Mouse (Mus musculus) heart, embryonic 15.5 days (tissue): ENCODE results near the gene Cnot10. TPM values are rescaled to one million over a fixed set of nuclear protein-coding genes. Genes with fewer than 3 reads are reported as not detected.
A peak's percentile ranks its signal among the peaks of the same experiment; 100 is the strongest.

Experiments used
- ATAC-seq: fragments of 200-750 bp; cut with Nextera tagmentation; replicated peaks from 2 replicates; pipeline ENCODE4 v1.8.0; 2017; ENCODE audit warnings: low read depth, moderate TSS enrichment; ENCODE audit not compliant: insufficient number of reproducible peaks, insufficient read depth, low FRiP score
- H3K27ac ChIP-seq: fragments of 300-500 bp; sonication (generic); 2 replicates; pipeline ENCODE4 v1.5.1; 2015; ENCODE audit warnings: mild to moderate bottlenecking, inconsistent platforms
- H3K27me3 ChIP-seq: fragments of 300-500 bp; sonication (generic); 2 replicates; pipeline ENCODE4 v1.6.1; 2015; ENCODE audit warnings: inconsistent platforms
- H3K36me3 ChIP-seq: fragments of 300-500 bp; sonication (generic); 2 replicates; pipeline ENCODE4 v1.6.1; 2015; ENCODE audit warnings: mild to moderate bottlenecking, inconsistent platforms
- H3K4me1 ChIP-seq: fragments of 300-500 bp; sonication (generic); replicated peaks from 2 replicates; pipeline ENCODE4 v1.6.1; 2015; ENCODE audit warnings: inconsistent platforms
- H3K4me2 ChIP-seq: fragments of 300-500 bp; sonication (generic); 2 replicates; pipeline ENCODE4 v1.6.1; 2015; ENCODE audit warnings: inconsistent platforms, mild to moderate bottlenecking, moderate library complexity
- H3K4me3 ChIP-seq: fragments of 300-500 bp; sonication (generic); 2 replicates; pipeline ENCODE4 v1.5.1; 2015; ENCODE audit warnings: mild to moderate bottlenecking, inconsistent platforms
- H3K9ac ChIP-seq: fragments of 300-500 bp; sonication (generic); 2 replicates; pipeline ENCODE4 v1.6.1; 2015; ENCODE audit warnings: mild to moderate bottlenecking, inconsistent platforms
- H3K9me3 ChIP-seq: fragments of 300-500 bp; sonication (generic); replicated peaks from 2 replicates; pipeline ENCODE4 v1.6.1; 2016; ENCODE audit warnings: inconsistent platforms
- WGBS: fragments of 180-500 bp; shearing (Covaris S2); methylation state at CpG from one replicate; pipeline ENCODE4 v1.1.7; 2015; ENCODE audit warnings: mixed read lengths; 5-methylcytosine and 5-hydroxymethylcytosine counted together
- polyA plus RNA-seq: library from polyadenylated mRNA; unstranded; fragments of >200 nt; fragmentation: Nextera tagmentation; extraction: Ambion mirVana; gene quantifications from 2 replicates; pipeline ENCODE4 v1.2.1, GENCODE M21; 2015

The Cnot10 gene
- polyA plus RNA-seq, 1 experiment from 2014 or later = 31.0 TPM

DNA sequence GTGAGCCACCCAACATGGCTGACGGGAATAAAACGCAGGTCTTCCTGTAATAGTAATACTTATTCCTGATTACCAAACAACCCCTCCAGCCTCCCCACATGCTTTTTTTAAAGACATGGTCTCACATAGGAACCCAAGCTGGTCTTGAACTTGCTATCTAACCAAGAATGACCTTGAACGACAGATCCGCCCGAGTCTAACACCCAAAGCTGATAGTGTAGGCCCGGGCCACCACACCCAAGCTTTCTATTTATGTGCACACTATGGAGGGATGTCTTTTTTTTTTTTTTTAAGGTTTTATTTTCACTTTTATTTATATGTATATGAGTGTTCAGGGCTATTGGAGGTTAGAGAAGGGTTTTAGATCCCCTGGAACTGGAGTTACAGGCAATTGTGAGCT is 15.8 kb downstream of the Cnot10 start:
- 88% methylated on average over 6 of the region's 6 CpGs for WGBS
- Histone ChIP-seq H3K4me1 (no peaks in the 10 kb centered on the region), H3K36me3 (peaks cover 66% of the 10 kb centered on the region), H3K27ac (no peak overlapping the region), H3K9ac (no peak overlapping the region), H3K27me3 (no peaks in the 10 kb centered on the region), H3K9me3 (no peaks in the 10 kb centered on the region), H3K4me2 (no peak overlapping the region), H3K4me3 (no peak overlapping the region)
- no peak for ATAC-seq

DNA sequence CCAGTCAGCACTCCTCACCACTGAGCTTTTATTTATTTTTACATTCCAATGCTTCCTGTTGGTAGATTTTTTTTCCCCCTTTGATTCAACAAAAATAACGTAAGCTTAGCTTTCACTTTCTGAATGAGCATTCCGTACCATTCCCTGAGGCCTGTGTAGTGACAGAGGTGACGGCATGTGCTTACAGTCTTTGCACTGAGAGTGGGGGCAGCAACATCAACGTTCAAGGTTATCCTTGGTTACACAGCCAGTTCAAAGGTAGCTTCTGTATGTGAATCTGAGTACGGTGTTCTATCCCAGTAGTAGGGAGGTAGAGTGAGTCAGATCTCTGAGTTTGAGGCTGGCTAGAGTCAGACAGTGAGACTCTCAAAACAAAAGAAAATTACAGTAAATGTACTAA is 18.8 kb downstream of the Cnot10 start:
- peaks cover 57% of the 10 kb centered on the region for H3K36me3 ChIP-seq
- H3K27me3 ChIP-seq = no peaks in the 10 kb centered on the region
- H3K4me1 ChIP-seq = no peaks in the 10 kb centered on the region
- no peaks in the 10 kb centered on the region for H3K9me3 ChIP-seq
- no peak overlapping the region for H3K9ac ChIP-seq
- H3K4me3 ChIP-seq = no peak overlapping the region
- H3K4me2 ChIP-seq = no peak overlapping the region
- no peak for ATAC-seq
- 87% methylated on average over 5 of the region's 5 CpGs for WGBS
- H3K27ac ChIP-seq = no peak overlapping the region

DNA sequence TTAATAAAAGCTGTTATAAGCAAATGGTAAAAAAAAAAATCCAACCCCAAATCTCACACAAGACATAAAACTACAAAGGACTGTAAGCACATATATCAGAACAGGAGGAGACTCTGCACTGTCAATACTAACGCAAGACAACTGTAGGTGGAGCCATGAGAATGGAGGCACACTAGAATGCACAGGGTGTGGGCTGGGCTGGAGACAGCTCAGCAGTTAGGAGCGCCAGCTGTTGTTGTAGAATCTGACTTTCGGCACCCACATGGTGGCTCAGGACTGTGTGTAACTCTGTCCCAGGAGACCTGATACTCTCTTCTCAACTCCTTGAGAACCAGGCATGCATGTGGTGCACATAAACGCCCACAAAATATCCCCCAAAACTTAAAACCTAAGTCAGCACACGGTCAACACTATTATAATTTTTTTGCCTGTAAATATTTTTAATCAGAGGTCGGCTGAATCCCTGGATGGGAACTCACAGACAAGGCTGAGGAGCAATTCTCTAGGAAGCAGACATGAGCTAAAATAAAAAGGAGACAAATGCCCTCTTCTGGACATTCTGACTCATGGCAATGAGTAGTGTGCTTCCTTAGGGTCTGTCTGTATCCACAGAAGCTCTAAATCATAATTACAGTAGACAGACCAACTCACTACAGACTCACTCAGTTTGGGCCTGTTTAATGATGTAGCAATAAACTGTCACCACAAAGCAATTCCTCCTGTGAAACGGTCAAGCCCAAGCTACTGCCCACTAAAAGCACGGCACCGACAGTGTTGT is 25.6 kb downstream of the Cnot10 start:
- Histone ChIP-seq H3K4me1 (no peaks in the 10 kb centered on the region), H3K27ac (no peak overlapping the region), H3K4me3 (no peak overlapping the region), H3K36me3 (peaks cover 56% of the 10 kb centered on the region), H3K9ac (no peak overlapping the region), H3K4me2 (no peak overlapping the region), H3K27me3 (no peaks in the 10 kb centered on the region), H3K9me3 (no peaks in the 10 kb centered on the region)
- WGBS = 83% methylated on average over 9 of the region's 9 CpGs
- ATAC-seq = no peak

DNA sequence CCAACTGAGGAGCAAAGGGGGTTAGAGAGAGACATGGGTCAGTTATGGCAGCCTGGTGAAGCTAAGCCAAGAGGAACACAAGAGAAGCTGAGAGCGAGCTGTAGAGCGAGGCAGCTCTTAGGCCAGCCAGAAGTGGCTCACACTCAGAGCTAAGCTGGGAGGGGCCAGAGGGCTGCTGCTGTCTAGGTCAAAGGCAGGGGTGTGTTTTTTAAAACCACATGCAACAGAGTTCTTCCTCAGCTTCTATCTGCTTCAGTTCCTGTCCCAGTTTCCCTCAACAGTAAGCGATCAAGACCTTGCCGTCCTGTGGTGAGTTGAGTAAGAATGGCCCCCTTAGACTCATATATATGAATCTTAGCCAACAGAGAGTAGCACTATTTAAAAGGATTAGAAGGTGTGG is 27.0 kb downstream of the Cnot10 start:
- no peak overlapping the region for H3K27ac ChIP-seq
- whole genome bisulfite sequencing = 92% methylated on average over 4 of the region's 4 CpGs
- H3K4me2 ChIP-seq = no peak overlapping the region
- ATAC-seq = no peak
- no peaks in the 10 kb centered on the region for H3K4me1 ChIP-seq
- no peaks in the 10 kb centered on the region for H3K27me3 ChIP-seq
- peaks cover 63% of the 10 kb centered on the region for H3K36me3 ChIP-seq
- H3K9me3 ChIP-seq = no peaks in the 10 kb centered on the region
- no peak overlapping the region for H3K9ac ChIP-seq
- H3K4me3 ChIP-seq = no peak overlapping the region

DNA sequence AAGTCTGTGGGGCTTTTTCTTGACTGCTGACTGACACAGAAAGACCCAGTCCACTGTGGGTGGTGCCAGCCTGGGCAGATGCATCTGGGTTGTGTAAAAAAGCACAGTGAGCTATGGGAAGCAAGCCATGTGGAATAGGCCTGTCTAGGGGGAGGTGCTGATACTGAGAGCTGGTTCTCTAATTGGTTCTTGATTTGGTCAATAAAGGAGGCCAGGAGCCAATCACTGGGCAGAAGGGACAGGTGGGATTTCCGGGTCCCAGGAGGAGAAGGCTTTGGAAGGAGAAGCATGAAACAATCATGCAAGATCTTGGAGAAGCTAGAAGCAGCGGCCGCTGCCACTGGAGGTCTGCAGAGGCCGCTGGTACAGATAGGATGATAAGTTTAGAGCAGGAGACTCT is 27.4 kb downstream of the Cnot10 start:
- no peaks in the 10 kb centered on the region for H3K9me3 ChIP-seq
- 81% methylated on average over 4 of the region's 4 CpGs for WGBS
- ATAC-seq = no peak
- H3K4me3 ChIP-seq = no peak overlapping the region
- H3K27ac ChIP-seq = no peak overlapping the region
- no peak overlapping the region for H3K4me2 ChIP-seq
- no peaks in the 10 kb centered on the region for H3K4me1 ChIP-seq
- no peaks in the 10 kb centered on the region for H3K27me3 ChIP-seq
- H3K36me3 ChIP-seq = peaks cover 63% of the 10 kb centered on the region
- no peak overlapping the region for H3K9ac ChIP-seq

DNA sequence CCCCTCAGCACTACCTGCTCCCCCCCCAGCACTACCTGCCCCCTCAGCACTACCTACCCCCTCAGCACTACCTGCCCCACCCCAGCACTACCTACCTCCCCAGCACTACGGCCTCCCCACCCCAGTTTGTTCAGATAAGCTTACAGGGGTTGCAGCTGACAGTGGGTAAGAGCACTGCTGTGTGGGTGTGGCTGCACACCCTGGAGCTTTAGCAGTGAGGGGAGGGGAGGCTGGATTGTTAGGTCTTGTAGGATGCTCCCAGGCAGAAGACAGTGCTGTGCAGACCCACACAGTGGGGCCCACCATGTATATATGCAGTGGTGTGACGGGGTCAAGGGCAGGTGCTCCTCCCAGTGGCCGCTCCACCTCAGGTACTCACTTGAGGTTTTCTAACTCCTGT is 29.7 kb downstream of the Cnot10 start:
- no peak for ATAC-seq
- WGBS = 93% methylated on average over 3 of the region's 3 CpGs

DNA sequence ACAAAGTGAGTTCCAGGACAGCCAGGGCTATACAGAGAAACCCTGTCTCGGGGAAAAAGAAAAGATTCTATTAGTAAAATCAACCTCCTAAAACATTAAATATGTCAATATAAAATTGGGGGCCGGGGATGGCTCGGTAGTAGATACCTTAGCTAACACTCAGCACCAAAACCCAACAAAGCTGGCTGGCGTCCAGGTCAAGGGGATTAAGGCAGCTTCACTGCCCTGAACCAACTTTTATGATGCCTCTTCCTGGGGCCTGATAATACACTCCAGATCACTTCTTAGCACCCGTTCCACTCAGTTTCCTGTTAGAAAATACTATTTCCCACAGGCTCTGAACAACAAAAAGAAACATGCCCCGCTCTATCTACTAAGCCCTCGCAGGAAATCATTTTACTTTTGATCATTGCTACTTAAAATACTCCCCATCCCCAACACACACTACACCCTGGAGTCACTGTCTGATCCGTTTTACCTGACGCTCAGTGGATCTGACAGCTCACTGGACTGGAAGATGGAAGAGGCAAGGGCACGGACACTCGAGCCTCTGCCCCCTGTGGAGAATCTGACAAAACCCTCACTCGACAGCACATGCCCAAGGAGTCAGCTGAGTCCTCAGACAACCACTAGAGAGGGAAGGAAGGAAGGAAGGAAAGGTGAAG is 36.0 kb downstream of the Cnot10 start:
- no peak for ATAC-seq
- no peaks in the 10 kb centered on the region for H3K4me1 ChIP-seq
- no peaks in the 10 kb centered on the region for H3K27me3 ChIP-seq
- 56% methylated on average over 12 of the region's 12 CpGs for WGBS
- H3K9me3 ChIP-seq = no peaks in the 10 kb centered on the region
- no peak overlapping the region for H3K4me2 ChIP-seq
- no peak overlapping the region for H3K4me3 ChIP-seq
- no peak overlapping the region for H3K27ac ChIP-seq
- H3K9ac ChIP-seq = no peak overlapping the region
- H3K36me3 ChIP-seq = peaks cover 31% of the 10 kb centered on the region

More for the DNA sequence above, 29.7 kb downstream of the Cnot10 start:
- Histone ChIP-seq H3K36me3 (peaks cover 55% of the 10 kb centered on the region), H3K4me3 (no peak overlapping the region), H3K4me1 (no peaks in the 10 kb centered on the region), H3K27ac (no peak overlapping the region), H3K9ac (no peak overlapping the region), H3K27me3 (no peaks in the 10 kb centered on the region), H3K9me3 (no peaks in the 10 kb centered on the region), H3K4me2 (no peak overlapping the region)

DNA sequence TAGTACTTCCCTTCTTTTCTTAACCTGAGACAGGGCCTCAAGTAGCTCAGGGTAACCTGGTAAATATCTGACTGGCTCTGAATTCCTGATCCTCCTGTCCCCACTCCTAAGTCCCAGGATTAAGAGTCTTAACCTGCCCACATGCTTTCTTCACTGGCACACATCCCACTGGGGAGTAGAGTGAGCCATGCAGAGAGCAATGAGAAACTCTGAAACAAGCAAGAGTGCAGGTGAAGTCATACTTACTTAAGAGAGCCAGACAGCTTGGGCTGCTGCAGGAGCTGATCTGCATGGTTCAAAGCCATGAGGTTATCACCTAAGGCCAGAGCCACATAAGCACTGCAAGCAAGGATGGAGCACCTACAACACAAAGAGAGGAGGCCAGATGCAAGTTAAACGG is 38.9 kb downstream of the Cnot10 start:
- Histone ChIP-seq H3K27ac (no peak overlapping the region), H3K4me2 (no peak overlapping the region), H3K9ac (no peak overlapping the region), H3K4me1 (no peaks in the 10 kb centered on the region), H3K27me3 (no peaks in the 10 kb centered on the region), H3K4me3 (no peak overlapping the region), H3K9me3 (no peaks in the 10 kb centered on the region), H3K36me3 (peaks cover 40% of the 10 kb centered on the region)
- ATAC-seq = no peak
- 79% methylated on average over 1 of the region's 1 CpGs for WGBS

DNA sequence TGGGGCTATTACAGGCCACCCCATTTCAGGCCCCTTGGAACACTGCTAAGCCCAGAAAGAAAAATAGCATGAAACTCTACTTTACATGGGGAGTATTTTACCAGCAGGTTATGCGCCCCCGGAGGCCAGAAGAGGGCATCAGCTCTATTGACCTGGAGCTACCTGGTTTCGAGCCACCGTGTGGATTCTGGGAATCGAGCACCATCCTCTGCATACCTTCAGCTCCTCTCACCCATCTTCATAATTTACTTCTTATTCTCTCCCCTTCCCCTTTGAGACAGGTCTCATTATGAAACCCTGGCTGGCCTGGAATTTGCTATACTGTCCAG is 55.0 kb downstream of the Cnot10 start:
- peaks cover 25% of the 10 kb centered on the region for H3K36me3 ChIP-seq
- H3K4me3 ChIP-seq = no peak overlapping the region
- 48% methylated on average over 5 of the region's 5 CpGs for WGBS
- no peak overlapping the region for H3K9ac ChIP-seq
- H3K27ac ChIP-seq = no peak overlapping the region
- no peak for ATAC-seq
- H3K4me2 ChIP-seq = no peak overlapping the region
- H3K27me3 ChIP-seq = no peaks in the 10 kb centered on the region
- H3K9me3 ChIP-seq = no peaks in the 10 kb centered on the region
- peaks cover 13% of the 10 kb centered on the region for H3K4me1 ChIP-seq

DNA sequence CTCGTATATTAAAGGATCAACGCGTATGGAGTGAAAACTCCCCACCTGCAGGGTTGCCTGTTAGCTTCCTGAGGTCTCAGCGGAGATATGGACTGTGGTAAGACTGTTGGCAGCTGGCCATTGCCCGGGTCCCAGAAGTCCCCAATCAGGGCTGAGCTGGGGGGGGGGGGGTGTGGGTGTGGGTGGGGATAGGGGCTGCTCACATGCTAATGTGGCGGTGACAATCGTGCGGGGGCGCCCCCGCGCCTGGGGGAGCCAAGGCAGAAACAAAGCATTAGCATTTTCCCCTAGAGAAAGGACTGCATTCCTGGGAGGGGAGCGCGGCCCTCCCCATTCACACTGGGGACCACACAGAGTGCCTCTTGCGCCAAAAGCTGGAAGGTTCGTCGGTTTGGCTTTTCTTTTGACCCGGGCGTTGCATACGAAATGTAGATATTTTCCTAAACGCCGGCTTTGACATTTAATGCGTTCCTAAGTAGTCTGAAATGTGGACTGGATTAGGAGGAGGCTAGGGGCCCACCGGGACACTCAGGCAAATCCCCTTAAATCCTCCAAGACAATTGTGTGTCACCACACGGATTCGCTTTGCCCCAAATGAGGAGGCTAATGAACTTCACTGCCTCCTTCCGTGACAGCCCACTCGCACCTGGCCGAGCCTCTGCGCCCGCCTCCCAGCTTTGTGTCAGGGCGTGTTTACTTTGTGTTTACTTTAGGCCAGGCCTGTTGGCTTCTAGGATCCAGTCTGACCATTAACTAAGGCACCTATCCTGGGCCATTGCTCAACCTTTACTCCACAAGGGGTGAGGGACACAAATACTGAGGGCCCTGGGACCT is 55.6 kb downstream of the Cnot10 start:
- H3K27ac ChIP-seq = peak overlapping the region; percentile 48
- peak overlapping the region; percentile 42 for H3K9ac ChIP-seq
- peak overlapping the region; percentile 47 for H3K4me3 ChIP-seq
- peak overlapping the region; percentile 73 for H3K4me2 ChIP-seq
- peak; percentile 54; the same call in 1 of the 2 replicates for ATAC-seq
- H3K9me3 ChIP-seq = no peaks in the 10 kb centered on the region
- no peaks in the 10 kb centered on the region for H3K27me3 ChIP-seq
- 14% methylated on average over 31 of the region's 31 CpGs for WGBS
- H3K36me3 ChIP-seq = peaks cover 19% of the 10 kb centered on the region
- peaks cover 13% of the 10 kb centered on the region for H3K4me1 ChIP-seq

DNA sequence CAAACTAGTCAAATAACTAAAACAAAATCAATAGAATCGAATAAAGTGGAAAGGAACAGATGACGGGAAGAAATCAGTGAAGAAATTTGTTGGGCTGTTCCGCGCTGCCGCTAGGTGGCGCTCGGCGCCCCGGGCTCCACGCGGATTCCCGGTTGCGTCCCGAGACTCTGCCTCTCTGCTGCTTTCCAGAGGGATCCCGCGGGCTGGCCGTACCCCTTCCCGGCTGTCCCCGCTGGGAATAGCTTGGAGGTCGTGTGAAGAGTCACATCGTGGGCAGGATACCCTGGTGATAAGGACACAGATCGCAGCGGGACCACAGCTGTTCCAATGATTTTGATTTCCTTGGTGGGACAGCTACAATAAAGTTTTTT is 56.2 kb downstream of the Cnot10 start:
- Histone ChIP-seq H3K36me3 (peaks cover 13% of the 10 kb centered on the region), H3K4me1 (peaks cover 15% of the 10 kb centered on the region), H3K4me3 (peak overlapping the region; percentile 47), H3K27me3 (no peaks in the 10 kb centered on the region), H3K9ac (peak overlapping the region; percentile 42), H3K27ac (peak overlapping the region; percentile 48), H3K4me2 (peak overlapping the region; percentile 73), H3K9me3 (no peaks in the 10 kb centered on the region)
- 2% methylated on average over 23 of the region's 23 CpGs for WGBS
- ATAC-seq = no peak
